Mouse (Mus musculus) megakaryocyte-erythroid progenitor cell, adult 5-6 weeks (primary cell): ENCODE data around the gene Aip. TPM values are rescaled to one million over a fixed set of nuclear protein-coding genes. Genes with fewer than 3 reads are reported as not detected.

Experiments
- ATAC-seq: replicated peaks from 2 replicates; pipeline ENCODE4 v1.8.0; 2016; ENCODE audit warnings: mild to moderate bottlenecking, inconsistent platforms; ENCODE audit not compliant: severe bottlenecking, poor library complexity, low FRiP score, low TSS enrichment
- total RNA-seq, 2 experiments: library from RNA; stranded (forward) in 1 of 2; stranded (reverse) in 1 of 2; fragments of 200-1000, 215-1000 nt in 1 of 2; fragments of >200 nt in 1 of 2; fragmentation: Nextera tagmentation in 1 of 2; gene quantifications; 2 replicates each; pipeline ENCODE4 v1.2.3; 2014 to 2017

Gene Aip
- total RNA-seq, 2 experiments from 2014 or later, result 23.2 to 31.2 TPM

- ATAC-seq, result no peak
Observed at GRCm38 (mm10) chr19:4118350-4118749, 7.3 kb downstream of the Aip start.

- ATAC-seq, result no peak
Observed at GRCm38 (mm10) chr19:4117006-4117405, 8.7 kb downstream of the Aip start.

- ATAC-seq, result no peak
Observed at GRCm38 (mm10) chr19:4115816-4116215, 9.8 kb downstream of the Aip start.

- ATAC-seq, result no peak
Observed at GRCm38 (mm10) chr19:4115144-4115543, 10.5 kb downstream of the Aip start.

GRCm38 (mm10) chr19:4114551-4114950, 11.1 kb downstream of the Aip start:
- ATAC-seq, result no peak

- ATAC-seq, result peak; percentile 20; the same call in 1 of the 2 replicates
Observed at GRCm38 (mm10) chr19:4113806-4114230, 11.8 kb downstream of the Aip start.

- peak; percentile 95 for ATAC-seq
Observed at GRCm38 (mm10) chr19:4113186-4113805, 12.4 kb downstream of the Aip start.

- ATAC-seq, result no peak
Observed at GRCm38 (mm10) chr19:4112063-4112960, 13.3 kb downstream of the Aip start.

GRCm38 (mm10) chr19:4108535-4108934, 17.1 kb downstream of the Aip start:
- no peak for ATAC-seq

- no peak for ATAC-seq
Observed at GRCm38 (mm10) chr19:4106654-4107053, 19.0 kb downstream of the Aip start.

- no peak for ATAC-seq
Observed at GRCm38 (mm10) chr19:4104675-4105194, 20.9 kb downstream of the Aip start.

- ATAC-seq, result no peak
Observed at GRCm38 (mm10) chr19:4103792-4104191, 21.9 kb downstream of the Aip start.

- ATAC-seq, result no peak
Observed at GRCm38 (mm10) chr19:4103294-4103693, 22.4 kb downstream of the Aip start.

- no peak for ATAC-seq
Observed at GRCm38 (mm10) chr19:4102626-4103025, 23.0 kb downstream of the Aip start.

- no peak for ATAC-seq
Observed at GRCm38 (mm10) chr19:4102049-4102448, 23.6 kb downstream of the Aip start.

- no peak for ATAC-seq
Observed at GRCm38 (mm10) chr19:4101466-4101865, 24.2 kb downstream of the Aip start.

GRCm38 (mm10) chr19:4100718-4101261, 24.9 kb downstream of the Aip start:
- ATAC-seq, result no peak

- no peak for ATAC-seq
Observed at GRCm38 (mm10) chr19:4099837-4100717, 25.6 kb downstream of the Aip start, which contains the start of gene Pitpnm1. Pitpnm1 (plus strand) TSS chr19:4099998.

- peak; percentile 48; the same call in 1 of the 2 replicates for ATAC-seq
Observed at GRCm38 (mm10) chr19:4099056-4099455, 26.6 kb downstream of the Aip start.
